Mouse (Mus musculus): ENCODE data around the gene Fbxo4. TPM values are rescaled to one million over a fixed set of nuclear protein-coding genes. Genes with fewer than 3 reads are reported as not detected.
A peak's percentile ranks its signal among the peaks of the same experiment; 100 is the strongest.

Fbxo4 gene
- total RNA-seq (2015): 17.1 and 21.9 TPM in 2 replicates
- total RNA-seq (2017): 15.5 and 21.4 TPM in 2 replicates

- peak; percentile 90 for ATAC-seq (ENCODE audit: poor library complexity, severe bottlenecking)
Observed at GRCm38 (mm10) chr15:3979061-3979848, at the start of gene Fbxo4. Fbxo4 (minus strand) TSS chr15:3979573.

- no peak for ATAC-seq (ENCODE audit: poor library complexity, severe bottlenecking)
Observed at GRCm38 (mm10) chr15:4028960-4029359, 49.6 kb upstream of the Fbxo4 start.

GRCm38 (mm10) chr15:4028411-4028700 is 49.0 kb upstream of the Fbxo4 start:
- ATAC-seq (ENCODE audit: poor library complexity, severe bottlenecking): no peak

- ATAC-seq (ENCODE audit: poor library complexity, severe bottlenecking): no peak
Observed at GRCm38 (mm10) chr15:4027671-4028410, 48.5 kb upstream of the Fbxo4 start.

GRCm38 (mm10) chr15:4026831-4027584 is 47.6 kb upstream of the Fbxo4 start:
- peak; percentile 86 for ATAC-seq (ENCODE audit: poor library complexity, severe bottlenecking)

- peak; percentile 82 for ATAC-seq (ENCODE audit: poor library complexity, severe bottlenecking)
Observed at GRCm38 (mm10) chr15:4026231-4026773, 46.9 kb upstream of the Fbxo4 start, which contains the start of gene Oxct1. Oxct1 (plus strand) TSS chr15:4026383.

- no peak for ATAC-seq (ENCODE audit: poor library complexity, severe bottlenecking)
Observed at GRCm38 (mm10) chr15:4025508-4025904, 46.1 kb upstream of the Fbxo4 start.

- no peak for ATAC-seq (ENCODE audit: poor library complexity, severe bottlenecking)
Observed at GRCm38 (mm10) chr15:4024726-4025507, 45.5 kb upstream of the Fbxo4 start.

- no peak for ATAC-seq (ENCODE audit: poor library complexity, severe bottlenecking)
Observed at GRCm38 (mm10) chr15:4023747-4024146, 44.4 kb upstream of the Fbxo4 start.

- ATAC-seq (ENCODE audit: poor library complexity, severe bottlenecking): no peak
Observed at GRCm38 (mm10) chr15:4020711-4021110, 41.3 kb upstream of the Fbxo4 start.

GRCm38 (mm10) chr15:4013873-4014272 is 34.5 kb upstream of the Fbxo4 start:
- no peak for ATAC-seq (ENCODE audit: poor library complexity, severe bottlenecking)

- ATAC-seq (ENCODE audit: poor library complexity, severe bottlenecking): peak; percentile 16; the same call in 1 of the 2 replicates
Observed at GRCm38 (mm10) chr15:4000536-4000935, 21.2 kb upstream of the Fbxo4 start.

- ATAC-seq (ENCODE audit: poor library complexity, severe bottlenecking): no peak
Observed at GRCm38 (mm10) chr15:3999144-3999543, 19.8 kb upstream of the Fbxo4 start.

- ATAC-seq (ENCODE audit: poor library complexity, severe bottlenecking): no peak
Observed at GRCm38 (mm10) chr15:3996267-3997010, 17.1 kb upstream of the Fbxo4 start.

GRCm38 (mm10) chr15:3995448-3996266 is 16.3 kb upstream of the Fbxo4 start, which contains the start of gene AW549877:
AW549877 (minus strand) TSS chr15:3995744.
- peak; percentile 90 for ATAC-seq (ENCODE audit: poor library complexity, severe bottlenecking)

GRCm38 (mm10) chr15:3994852-3995447 is 15.6 kb upstream of the Fbxo4 start:
- ATAC-seq (ENCODE audit: poor library complexity, severe bottlenecking): no peak

- peak; percentile 88 for ATAC-seq (ENCODE audit: poor library complexity, severe bottlenecking)
Observed at GRCm38 (mm10) chr15:3987981-3988380, 8.6 kb upstream of the Fbxo4 start.

- ATAC-seq (ENCODE audit: poor library complexity, severe bottlenecking): no peak
Observed at GRCm38 (mm10) chr15:3984876-3985275, 5.5 kb upstream of the Fbxo4 start.

Measured in megakaryocyte, adult 5-6 weeks (primary cell).